Comparison of ENCODE assay signal across 8 mouse cellular contexts in genomic region chr1:73942243-73942642, GRCm38 (mm10).
DNase-seq lines count a peak whose midpoint lies in the region; ATAC-seq lines count a peak whose summit lies in the region.

No protein-coding gene starts in this region.

- intact Hi-C loops in left cerebral cortex, postnatal 4 days (cut with DNase I), result no loop called here

- DNase-seq in left cerebral cortex, postnatal 4 days, result peak; percentile 54
- no peak for DNase-seq in left cerebral cortex, adult 11 months (ENCODE audit: low spot score)
- DNase-seq in embryo, embryonic 11 days, result peak; percentile 36
- DNase-seq in heart, adult 8-10 months (ENCODE audit: low spot score), result peak; percentile 86
- DNase-seq in layer of hippocampus, adult 9-11 months, result no peak
- DNase-seq in testis, postnatal 10 days (ENCODE audit: low spot score), result no peak

- ATAC-seq in limb, embryonic 15.5 days (ENCODE audit: insufficient number of reproducible peaks, low FRiP score, low TSS enrichment, low read depth), result peak; percentile 68
- ATAC-seq in erythroid progenitor cell, adult 5-6 weeks (replicated peaks; ENCODE audit: low FRiP score, poor library complexity, severe bottlenecking), result no peak

- H3K4me3 ChIP-seq in limb, embryonic 15.5 days, result no peak overlapping the region

- peaks cover 31% of the 10 kb centered on the region for H3K36me3 ChIP-seq in limb, embryonic 15.5 days

- H3K9me3 ChIP-seq in limb, embryonic 15.5 days, result no peaks in the 10 kb centered on the region

- no peak overlapping the region for H3K9ac ChIP-seq in limb, embryonic 15.5 days

- H3K27ac ChIP-seq in limb, embryonic 15.5 days, result peak overlapping the region; percentile 86

- H3K4me2 ChIP-seq in limb, embryonic 15.5 days, result no peak overlapping the region

- WGBS in limb, embryonic 15.5 days, result 24% methylated on average over 2 of the region's 2 CpGs

- H3K4me1 ChIP-seq in limb, embryonic 15.5 days, result peaks cover 43% of the 10 kb centered on the region

- H3K27me3 ChIP-seq in limb, embryonic 15.5 days, result no peaks in the 10 kb centered on the region

Comparison
In these comparisons a context has a peak if more than half of its experiments do, and no peak if none do; other contexts are left out.
1. DNase-seq: peak in left cerebral cortex, postnatal 4 days (single experiment), embryo, embryonic 11 days (single experiment) and heart, adult 8-10 months (single experiment); none in left cerebral cortex, adult 11 months (single experiment), layer of hippocampus, adult 9-11 months (single experiment) and testis, postnatal 10 days (single experiment).